Mouse (Mus musculus): ENCODE measurements around the gene Actrt3.

- no peak for TF ChIP-seq POLR2A (IDR thresholded peaks at IDR 0.05; ENCODE audit: borderline replicate concordance, insufficient read depth, low read length)
- no peak for TF ChIP-seq CTCF (IDR thresholded peaks at IDR 0.05; ENCODE audit: borderline replicate concordance, insufficient read depth, low read depth, low read length)
Measured at GRCm38 (mm10) chr3:30597271-30597670, 2.5 kb downstream of the Actrt3 start.
